Mouse (Mus musculus) kidney, embryonic 16.5 days (tissue): ENCODE data around the gene Macrod1. TPM values are rescaled to one million over a fixed set of nuclear protein-coding genes. Genes with fewer than 3 reads are reported as not detected.

ENCODE experiments used
- ATAC-seq: fragments of 200-750 bp; cut with Nextera tagmentation; 2 replicates; pipeline ENCODE4 v1.8.0; 2017; ENCODE audit warnings: moderate TSS enrichment; ENCODE audit not compliant: low FRiP score, low TSS enrichment
- H3K27ac ChIP-seq: fragments of 300-500 bp; sonication (generic); 2 replicates; pipeline ENCODE4 v1.5.1; 2014; ENCODE audit warnings: low read length
- H3K27me3 ChIP-seq: fragments of 300-500 bp; sonication (generic); 2 replicates; pipeline ENCODE4 v1.6.1; 2014; ENCODE audit warnings: low read length, control low read depth, mixed read lengths; ENCODE audit not compliant: insufficient read depth
- H3K36me3 ChIP-seq: fragments of 300-500 bp; sonication (generic); 2 replicates; pipeline ENCODE4 v1.6.1; 2014; ENCODE audit warnings: low read length, control low read depth, mixed read lengths; ENCODE audit not compliant: insufficient read depth
- H3K4me1 ChIP-seq: fragments of 300-500 bp; sonication (generic); 2 replicates; pipeline ENCODE4 v1.6.1; 2014; ENCODE audit warnings: low read length, control low read depth, mixed read lengths; ENCODE audit not compliant: insufficient read depth
- H3K4me2 ChIP-seq: fragments of 300-500 bp; sonication (generic); replicated peaks from 2 replicates; pipeline ENCODE4 v1.6.1; 2014; ENCODE audit warnings: low read depth, low read length
- H3K4me3 ChIP-seq: fragments of 300-500 bp; sonication (generic); 2 replicates; pipeline ENCODE4 v1.5.1; 2014; ENCODE audit warnings: mild to moderate bottlenecking, low read length
- H3K9ac ChIP-seq: fragments of 300-500 bp; sonication (generic); replicated peaks from 2 replicates; pipeline ENCODE4 v1.6.1; 2014; ENCODE audit warnings: low read length
- H3K9me3 ChIP-seq: fragments of 300-500 bp; sonication (generic); 2 replicates; pipeline ENCODE4 v1.6.1; 2016; ENCODE audit warnings: low read length, control low read depth
- whole genome bisulfite sequencing: fragments of 180-500 bp; shearing (Covaris S2); extraction: QIAGEN DNeasy Blood & Tissue Kit; methylation state at CpG from one replicate; pipeline ENCODE4 v1.1.7; 2014; 5-methylcytosine and 5-hydroxymethylcytosine counted together
- polyA plus RNA-seq: library from polyadenylated mRNA; unstranded; fragments of >200 nt; fragmentation: Nextera tagmentation; extraction: Ambion mirVana; gene quantifications from 2 replicates; pipeline ENCODE4 v1.2.1, GENCODE M21; 2015

Gene Macrod1
- polyA plus RNA-seq, 1 experiment from 2014 or later, result 16.4 TPM

- Histone ChIP-seq H3K9ac (no peak overlapping the region), H3K4me1 (peaks cover 69% of the 10 kb centered on the region), H3K27me3 (peaks cover 3% of the 10 kb centered on the region; the same call in 1 of the 2 replicates), H3K36me3 (no peaks in the 10 kb centered on the region), H3K27ac (no peak overlapping the region), H3K4me2 (no peak overlapping the region), H3K4me3 (no peak overlapping the region), H3K9me3 (no peaks in the 10 kb centered on the region)
- no peak for ATAC-seq
- WGBS, result 70% methylated on average over 4 of the region's 4 CpGs
These were observed 50.6 kb downstream of the Macrod1 start for GRCm38 (mm10) chr19:7107174-7107573.

- Histone ChIP-seq H3K27me3 (peaks cover 5% of the 10 kb centered on the region; the same call in 1 of the 2 replicates), H3K36me3 (no peaks in the 10 kb centered on the region), H3K9ac (no peak overlapping the region), H3K4me1 (peaks cover 70% of the 10 kb centered on the region), H3K27ac (no peak overlapping the region), H3K9me3 (no peaks in the 10 kb centered on the region), H3K4me2 (no peak overlapping the region), H3K4me3 (no peak overlapping the region)
- no peak for ATAC-seq
- 58% methylated on average over 6 of the region's 6 CpGs for WGBS
These were observed 51.7 kb downstream of the Macrod1 start for GRCm38 (mm10) chr19:7108114-7108905.

DNA sequence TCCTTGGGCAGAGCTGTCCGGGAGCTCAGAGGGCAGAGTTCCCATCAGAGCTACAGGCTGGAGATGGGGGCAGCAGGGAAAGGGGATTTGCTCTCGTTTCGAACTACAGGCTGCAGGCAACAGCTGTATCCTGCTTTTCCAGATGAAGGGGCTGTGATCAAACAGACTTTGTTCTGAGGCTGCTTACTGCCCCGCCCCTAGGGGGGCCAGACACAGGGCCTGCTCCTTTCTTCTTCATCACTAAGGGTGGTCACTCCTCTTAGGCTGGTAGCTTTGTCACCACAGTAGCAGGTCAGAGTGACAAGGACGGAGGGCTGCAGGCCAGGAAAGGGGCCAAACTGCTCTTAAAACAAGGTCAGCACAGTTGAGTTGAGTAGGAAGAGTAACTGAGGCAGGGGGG lies 53.5 kb downstream of the Macrod1 start:
- Histone ChIP-seq H3K9ac (no peak overlapping the region), H3K4me3 (no peak overlapping the region), H3K27me3 (peaks cover 14% of the 10 kb centered on the region), H3K36me3 (no peaks in the 10 kb centered on the region), H3K27ac (no peak overlapping the region), H3K4me2 (no peak overlapping the region), H3K9me3 (no peaks in the 10 kb centered on the region), H3K4me1 (peaks cover 65% of the 10 kb centered on the region)
- no peak for ATAC-seq
- WGBS, result 12% methylated on average over 5 of the region's 5 CpGs

GRCm38 (mm10) chr19:7110875-7111274 lies 54.3 kb downstream of the Macrod1 start:
- peak; percentile 12; the same call in 1 of the 2 replicates for ATAC-seq
- no peak overlapping the region for H3K9ac ChIP-seq
- 37% methylated on average over 6 of the region's 6 CpGs for WGBS

DNA sequence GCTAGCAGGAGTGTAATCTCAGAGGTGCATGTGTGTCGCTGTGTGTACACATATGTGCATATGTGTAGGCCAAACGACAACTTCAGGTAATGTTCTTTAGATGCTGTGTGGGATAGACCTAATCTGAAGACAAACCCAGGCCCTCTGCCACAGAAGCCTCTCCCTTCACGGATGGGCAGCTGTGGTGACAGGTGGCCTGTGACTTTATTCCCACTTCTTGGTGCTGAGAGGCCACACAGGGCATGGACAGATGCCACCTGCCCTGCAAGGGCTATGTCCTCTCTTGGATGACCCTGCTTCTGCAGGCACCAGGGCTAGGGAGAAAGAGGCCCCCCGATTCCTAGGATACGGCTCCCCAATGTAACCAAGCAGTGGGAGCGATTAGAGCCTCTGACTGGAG lies 54.7 kb downstream of the Macrod1 start:
- H3K9ac ChIP-seq, result no peak overlapping the region
- H3K9me3 ChIP-seq, result no peaks in the 10 kb centered on the region
- H3K36me3 ChIP-seq, result no peaks in the 10 kb centered on the region
- H3K4me2 ChIP-seq, result no peak overlapping the region
- H3K27ac ChIP-seq, result peak overlapping the region; percentile 30; the same call in 1 of the 2 replicates
- H3K4me1 ChIP-seq, result peaks cover 53% of the 10 kb centered on the region
- ATAC-seq, result no peak
- peaks cover 19% of the 10 kb centered on the region for H3K27me3 ChIP-seq
- H3K4me3 ChIP-seq, result no peak overlapping the region
- 61% methylated on average over 6 of the region's 6 CpGs for WGBS

More at GRCm38 (mm10) chr19:7110875-7111274, 54.3 kb downstream of the Macrod1 start:
- Histone ChIP-seq H3K36me3 (no peaks in the 10 kb centered on the region), H3K4me1 (peaks cover 57% of the 10 kb centered on the region), H3K4me3 (no peak overlapping the region), H3K27me3 (peaks cover 15% of the 10 kb centered on the region), H3K27ac (no peak overlapping the region), H3K4me2 (no peak overlapping the region), H3K9me3 (no peaks in the 10 kb centered on the region)

- Histone ChIP-seq H3K4me2 (no peak overlapping the region), H3K36me3 (no peaks in the 10 kb centered on the region), H3K4me3 (no peak overlapping the region), H3K27me3 (peaks cover 16% of the 10 kb centered on the region), H3K9ac (no peak overlapping the region), H3K27ac (peak overlapping the region; percentile 30; the same call in 1 of the 2 replicates), H3K9me3 (no peaks in the 10 kb centered on the region), H3K4me1 (peaks cover 57% of the 10 kb centered on the region)
- WGBS, result 65% methylated on average over 4 of the region's 4 CpGs
- peak; percentile 40 for ATAC-seq
These were observed 55.1 kb downstream of the Macrod1 start for GRCm38 (mm10) chr19:7111710-7112109.

GRCm38 (mm10) chr19:7112628-7113027 lies 56.0 kb downstream of the Macrod1 start:
- H3K9me3 ChIP-seq, result no peaks in the 10 kb centered on the region
- H3K27ac ChIP-seq, result no peak overlapping the region
- 38% methylated on average over 3 of the region's 3 CpGs for WGBS
- H3K27me3 ChIP-seq, result peaks cover 21% of the 10 kb centered on the region
- no peak for ATAC-seq
- no peak overlapping the region for H3K9ac ChIP-seq
- H3K4me2 ChIP-seq, result no peak overlapping the region
- H3K4me1 ChIP-seq, result peaks cover 60% of the 10 kb centered on the region
- H3K4me3 ChIP-seq, result no peak overlapping the region
- no peaks in the 10 kb centered on the region for H3K36me3 ChIP-seq

DNA sequence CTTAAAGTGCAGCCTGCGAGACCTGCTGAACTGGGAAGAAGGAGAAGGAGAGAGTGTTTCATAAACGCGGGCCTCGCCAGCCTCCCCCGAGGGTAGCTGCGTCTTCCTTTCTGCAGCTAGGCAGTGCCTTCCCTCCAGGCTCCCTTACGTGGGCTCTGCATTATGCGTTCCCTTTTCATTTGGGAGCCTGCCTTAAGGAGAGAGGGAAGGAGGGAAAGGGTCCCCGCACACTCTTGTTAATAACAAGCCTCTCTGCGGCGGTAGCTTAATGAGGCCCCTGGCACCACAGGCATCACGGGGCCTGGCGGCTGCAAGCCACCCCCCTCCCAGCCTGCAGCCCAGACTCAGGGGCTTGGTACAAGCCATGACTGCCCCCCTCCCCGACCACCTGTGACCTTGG lies 57.0 kb downstream of the Macrod1 start:
- Histone ChIP-seq H3K9me3 (no peaks in the 10 kb centered on the region), H3K9ac (peak overlapping the region; percentile 45), H3K27ac (peak overlapping the region; percentile 46), H3K36me3 (no peaks in the 10 kb centered on the region), H3K4me2 (no peak overlapping the region; the same call in 1 of the 2 replicates), H3K4me1 (peaks cover 69% of the 10 kb centered on the region), H3K27me3 (peaks cover 30% of the 10 kb centered on the region), H3K4me3 (no peak overlapping the region)
- no peak for ATAC-seq
- WGBS, result 20% methylated on average over 14 of the region's 14 CpGs

- peaks cover 44% of the 10 kb centered on the region for H3K27me3 ChIP-seq
These were observed 59.6 kb downstream of the Macrod1 start for GRCm38 (mm10) chr19:7116038-7116731.

GRCm38 (mm10) chr19:7117141-7117540 lies 60.5 kb downstream of the Macrod1 start:
- no peaks in the 10 kb centered on the region for H3K36me3 ChIP-seq
- no peak overlapping the region for H3K9ac ChIP-seq
- ATAC-seq, result no peak
- no peak overlapping the region for H3K4me3 ChIP-seq
- peaks cover 44% of the 10 kb centered on the region for H3K27me3 ChIP-seq
- H3K9me3 ChIP-seq, result no peaks in the 10 kb centered on the region
- peaks cover 63% of the 10 kb centered on the region for H3K4me1 ChIP-seq
- WGBS, result 38% methylated on average over 4 of the region's 4 CpGs
- H3K27ac ChIP-seq, result no peak overlapping the region
- no peak overlapping the region for H3K4me2 ChIP-seq

More at GRCm38 (mm10) chr19:7116038-7116731, 59.6 kb downstream of the Macrod1 start:
- H3K4me3 ChIP-seq, result no peak overlapping the region
- H3K9ac ChIP-seq, result no peak overlapping the region
- H3K9me3 ChIP-seq, result no peaks in the 10 kb centered on the region
- no peak overlapping the region for H3K27ac ChIP-seq
- H3K36me3 ChIP-seq, result no peaks in the 10 kb centered on the region
- H3K4me1 ChIP-seq, result peaks cover 62% of the 10 kb centered on the region
- no peak overlapping the region for H3K4me2 ChIP-seq
- no peak for ATAC-seq
- WGBS, result 77% methylated on average over 4 of the region's 4 CpGs
